Mouse (Mus musculus) left cerebral cortex, postnatal 25 days (tissue): Measurements from ENCODE around the gene 1700001P01Rik. TPM values are rescaled to one million over a fixed set of nuclear protein-coding genes. Genes with fewer than 3 reads are reported as not detected.
A peak's percentile ranks its signal among the peaks of the same experiment; 100 is the strongest.
"Not testable (repeated sequence)": the region's sequence is repeated elsewhere in the genome, so short reads cannot be mapped to it uniquely, and the experiment has no call there.

ENCODE experiments used
- DNase-seq, 2 experiments: peaks; one replicate each; pipeline ENCODE4 v3.0.0; 2022; ENCODE audit warnings: low spot score in 2 of 2, mixed read lengths in 1 of 2
- intact Hi-C: fragments of 180-260 bp; cut with DNase I; formaldehyde crosslinking; loops from one replicate; pipeline ENCODE4 v1.15.1; 2025
- total RNA-seq, 2 experiments: library from RNA; stranded (reverse); gene quantifications; 2 replicates each; pipeline ENCODE4 v1.2.3; 2021

The 1700001P01Rik gene
- total RNA-seq, 2 experiments from 2014 or later: 0.62 to 0.78 TPM

- intact Hi-C loops: loop anchor here (1.0 to 2.0 kb wide), 3 partner anchors 43 to 190 kb away; partner anchors contain the start of gene Fbxo47
- peak; percentile 88 to 95 for DNase-seq
These were observed 23.0 kb upstream of the 1700001P01Rik start, which contains the start of gene Lasp1 for GRCm38 (mm10) chr11:97798782-97799145. TSS of gene Lasp1 (plus strand) at chr11:97799000.

- intact Hi-C loops: loop anchor here (2.0 kb wide), 2 partner anchors 87 to 191 kb away; partner anchors contain the start of gene Fbxo47
- no peak for DNase-seq
These were observed 22.3 kb upstream of the 1700001P01Rik start for GRCm38 (mm10) chr11:97798083-97798435.

GRCm38 (mm10) chr11:97797369-97798082 is 21.8 kb upstream of the 1700001P01Rik start:
- intact Hi-C loops: loop anchor here (2.0 kb wide), 2 partner anchors 87 to 191 kb away; partner anchors contain the start of gene Fbxo47
- no peak for DNase-seq

- peak; percentile 81 to 89 for DNase-seq
- intact Hi-C loops: no loop called here
These were observed 21.2 kb upstream of the 1700001P01Rik start for GRCm38 (mm10) chr11:97796910-97797309.

GRCm38 (mm10) chr11:97793165-97793564 is 17.4 kb upstream of the 1700001P01Rik start:
- intact Hi-C loops: no loop called here

GRCm38 (mm10) chr11:97790778-97791438 is 15.2 kb upstream of the 1700001P01Rik start:
- DNase-seq, intact Hi-C loops: not testable (repeated sequence)

More at GRCm38 (mm10) chr11:97793165-97793564, 17.4 kb upstream of the 1700001P01Rik start:
- DNase-seq: peak; percentile 42 to 60

GRCm38 (mm10) chr11:97789727-97790126 is 14.0 kb upstream of the 1700001P01Rik start:
- DNase-seq: no peak
- intact Hi-C loops: no loop called here

GRCm38 (mm10) chr11:97787961-97788360 is 12.2 kb upstream of the 1700001P01Rik start:
- DNase-seq: no peak
- intact Hi-C loops: no loop called here

GRCm38 (mm10) chr11:97782564-97782895 is 6.8 kb upstream of the 1700001P01Rik start:
- DNase-seq: no peak
- intact Hi-C loops: loop anchor here (1.0 kb wide), 1 partner anchor 16 kb away; the partner anchor contains the start of gene Cwc25

- intact Hi-C loops: loop anchor here (1.0 kb wide), 1 partner anchor 16 kb away; the partner anchor contains the start of gene Cwc25
- peak; percentile 99 to 100 for DNase-seq
These were observed 6.3 kb upstream of the 1700001P01Rik start, which contains the start of gene Rpl23 for GRCm38 (mm10) chr11:97781832-97782563. TSS of gene Rpl23 (minus strand) at chr11:97782437.

- no peak for DNase-seq
- intact Hi-C loops: no loop called here
These were observed 5.7 kb upstream of the 1700001P01Rik start for GRCm38 (mm10) chr11:97781478-97781831.

GRCm38 (mm10) chr11:97779968-97780701 is 4.4 kb upstream of the 1700001P01Rik start:
- no peak for DNase-seq
- intact Hi-C loops: no loop called here

GRCm38 (mm10) chr11:97778918-97779317 is 3.2 kb upstream of the 1700001P01Rik start:
- intact Hi-C loops: no loop called here

GRCm38 (mm10) chr11:97777129-97777529 is 1.4 kb upstream of the 1700001P01Rik start:
- intact Hi-C loops: no loop called here
- DNase-seq: no peak

More at GRCm38 (mm10) chr11:97778918-97779317, 3.2 kb upstream of the 1700001P01Rik start:
- DNase-seq: no peak

- no peak for DNase-seq
- intact Hi-C loops: no loop called here
These were observed 895 bp upstream of the 1700001P01Rik start for GRCm38 (mm10) chr11:97776497-97777128.

- intact Hi-C loops: no loop called here
- no peak for DNase-seq
These were observed 532 bp downstream of the 1700001P01Rik start for GRCm38 (mm10) chr11:97775186-97775585.

- DNase-seq: no peak
- intact Hi-C loops: no loop called here
These were observed 4.3 kb downstream of the 1700001P01Rik start for GRCm38 (mm10) chr11:97771410-97771809.

- DNase-seq: no peak
- intact Hi-C loops: no loop called here
These were observed 6.0 kb downstream of the 1700001P01Rik start for GRCm38 (mm10) chr11:97769704-97770103.
